Mouse (Mus musculus): ENCODE measurements around the gene Pdss2. TPM values are rescaled to one million over a fixed set of nuclear protein-coding genes. Genes with fewer than 3 reads are reported as not detected.

Gene Pdss2
- polyA plus RNA-seq, 1 experiment from 2014 or later = 14.5 TPM

DNA sequence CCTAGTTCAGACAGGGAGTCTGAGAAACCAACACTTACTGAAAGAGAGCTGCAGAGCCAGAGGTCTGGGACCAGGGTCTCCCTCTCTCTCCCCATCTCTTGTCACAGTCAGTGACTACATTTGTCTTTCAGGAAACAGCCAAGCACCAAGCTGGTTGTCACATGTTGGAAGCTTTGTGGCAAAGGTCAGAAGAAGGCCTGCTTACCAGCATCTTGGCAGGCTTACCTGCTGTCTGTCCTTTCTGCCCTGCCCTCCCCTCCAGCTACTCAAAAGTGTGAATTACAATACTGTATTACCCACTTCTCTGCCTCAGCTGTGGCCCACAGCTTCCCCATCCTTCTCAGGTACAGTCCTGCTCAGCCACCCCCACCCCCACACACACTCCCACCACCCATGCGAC, 232.9 kb downstream of the Pdss2 start:
- ATAC-seq (replicated peaks; ENCODE audit: low FRiP score) = no peak
- Histone ChIP-seq H3K27ac (no peak overlapping the region), H3K4me1 (peaks cover 9% of the 10 kb centered on the region), H3K4me3 (replicated peaks) (no peak overlapping the region), H3K9ac (no peak overlapping the region), H3K4me2 (no peak overlapping the region), H3K9me3 (replicated peaks) (no peaks in the 10 kb centered on the region), H3K27me3 (no peaks in the 10 kb centered on the region), H3K36me3 (no peaks in the 10 kb centered on the region)
- WGBS = 84% methylated on average over 1 of the region's 1 CpGs

DNA sequence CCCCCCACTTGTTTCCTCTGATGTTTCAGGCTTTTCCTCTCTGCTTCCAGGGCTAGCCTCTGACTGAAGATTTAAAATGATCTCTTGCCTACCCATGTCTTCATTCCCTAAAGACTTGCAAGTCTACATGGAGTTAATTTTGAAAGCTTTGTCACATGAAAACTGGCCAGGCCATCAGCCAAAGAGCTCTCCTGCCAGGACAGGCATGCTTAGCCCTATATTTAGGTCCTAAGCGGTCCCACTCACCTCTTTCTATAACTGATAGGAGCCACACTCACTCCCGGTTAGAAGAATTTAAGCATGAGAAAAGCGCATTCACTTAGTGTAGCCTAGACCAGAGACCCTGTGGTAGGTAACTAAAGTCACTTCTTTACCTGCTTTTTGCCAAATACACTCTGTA, 233.4 kb downstream of the Pdss2 start:
- 94% methylated on average over 3 of the region's 3 CpGs for WGBS
- no peak for ATAC-seq (replicated peaks; ENCODE audit: low FRiP score)
- Histone ChIP-seq H3K9me3 (replicated peaks) (no peaks in the 10 kb centered on the region), H3K9ac (no peak overlapping the region), H3K4me1 (peaks cover 9% of the 10 kb centered on the region), H3K27ac (no peak overlapping the region), H3K4me2 (no peak overlapping the region), H3K4me3 (replicated peaks) (no peak overlapping the region), H3K27me3 (no peaks in the 10 kb centered on the region), H3K36me3 (no peaks in the 10 kb centered on the region)

DNA sequence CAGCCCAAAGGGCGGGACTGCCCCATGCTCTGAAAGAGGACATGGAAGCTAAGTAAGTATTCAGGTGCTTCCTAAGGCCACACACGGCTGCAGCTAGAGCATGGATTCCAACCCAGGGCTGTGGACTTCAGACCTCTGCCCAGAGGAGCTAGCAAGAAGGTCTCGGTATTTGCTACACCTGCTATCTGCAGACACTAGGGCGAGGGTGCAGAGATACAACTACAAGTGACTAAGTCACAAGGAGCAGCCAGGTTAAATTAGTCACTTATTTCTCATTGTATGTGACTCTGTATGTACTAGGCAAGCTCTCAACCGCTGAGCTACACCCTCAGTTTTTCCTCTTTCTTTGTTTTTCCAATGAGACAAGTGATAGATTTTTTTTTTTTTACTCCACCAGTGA, 241.5 kb downstream of the Pdss2 start:
- Histone ChIP-seq H3K9me3 (replicated peaks) (no peaks in the 10 kb centered on the region), H3K9ac (no peak overlapping the region), H3K27me3 (no peaks in the 10 kb centered on the region), H3K4me1 (peaks cover 3% of the 10 kb centered on the region), H3K4me3 (replicated peaks) (no peak overlapping the region), H3K4me2 (no peak overlapping the region), H3K27ac (peak overlapping the region; percentile 67), H3K36me3 (no peaks in the 10 kb centered on the region)
- peak; percentile 84 for ATAC-seq (replicated peaks; ENCODE audit: low FRiP score)
- WGBS = 70% methylated on average over 5 of the region's 5 CpGs

GRCm38 (mm10) chr10:43463227-43463626, 241.9 kb downstream of the Pdss2 start:
- H3K36me3 ChIP-seq = no peaks in the 10 kb centered on the region
- H3K4me3 ChIP-seq (replicated peaks) = no peak overlapping the region
- H3K4me1 ChIP-seq = peaks cover 6% of the 10 kb centered on the region
- H3K4me2 ChIP-seq = no peak overlapping the region
- WGBS = 45% methylated on average over 3 of the region's 3 CpGs
- no peaks in the 10 kb centered on the region for H3K27me3 ChIP-seq
- H3K9me3 ChIP-seq (replicated peaks) = no peaks in the 10 kb centered on the region
- no peak overlapping the region for H3K9ac ChIP-seq
- peak; percentile 79 for ATAC-seq (replicated peaks; ENCODE audit: low FRiP score)
- H3K27ac ChIP-seq = peak overlapping the region; percentile 67

DNA sequence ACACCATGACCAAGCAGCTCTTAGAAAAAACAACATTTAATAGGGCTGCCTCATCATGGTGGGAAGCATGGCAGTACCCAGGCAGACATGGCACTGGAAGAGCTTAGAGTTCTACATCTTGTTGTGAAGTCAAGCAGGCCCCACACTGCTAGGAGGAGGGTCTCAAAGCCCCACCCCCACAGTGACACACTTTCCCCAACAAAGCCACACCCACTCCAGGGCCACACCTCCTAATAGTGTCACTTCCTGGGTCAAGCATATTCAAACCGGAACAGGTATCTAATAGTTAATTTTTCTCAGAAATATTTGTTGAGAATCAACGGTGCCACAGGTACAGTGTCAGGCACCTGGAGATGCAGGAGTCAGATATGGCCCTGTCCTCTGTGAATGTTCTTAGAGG, 244.9 kb downstream of the Pdss2 start:
- Histone ChIP-seq H3K27ac (no peak overlapping the region), H3K27me3 (no peaks in the 10 kb centered on the region), H3K9me3 (replicated peaks) (no peaks in the 10 kb centered on the region), H3K4me2 (no peak overlapping the region), H3K9ac (no peak overlapping the region), H3K4me3 (replicated peaks) (no peak overlapping the region), H3K4me1 (peaks cover 6% of the 10 kb centered on the region), H3K36me3 (no peaks in the 10 kb centered on the region)
- no peak for ATAC-seq (replicated peaks; ENCODE audit: low FRiP score)
- 93% methylated on average over 2 of the region's 2 CpGs for whole genome bisulfite sequencing

- 30% methylated on average over 13 of the region's 13 CpGs for WGBS
- peak overlapping the region; percentile 53 for H3K4me2 ChIP-seq
- peaks cover 6% of the 10 kb centered on the region for H3K4me1 ChIP-seq
- H3K27ac ChIP-seq = no peak overlapping the region
- H3K9me3 ChIP-seq (replicated peaks) = no peaks in the 10 kb centered on the region
- no peak overlapping the region for H3K9ac ChIP-seq
- ATAC-seq (replicated peaks; ENCODE audit: low FRiP score) = no peak
- no peaks in the 10 kb centered on the region for H3K36me3 ChIP-seq
- no peaks in the 10 kb centered on the region for H3K27me3 ChIP-seq
- H3K4me3 ChIP-seq (replicated peaks) = peak overlapping the region; percentile 14; the same call in 1 of the 2 replicates
Observed at GRCm38 (mm10) chr10:43467659-43468058, 246.4 kb downstream of the Pdss2 start.

GRCm38 (mm10) chr10:43468293-43468692, 247.0 kb downstream of the Pdss2 start:
- Histone ChIP-seq H3K4me1 (peaks cover 6% of the 10 kb centered on the region), H3K4me2 (no peak overlapping the region), H3K27ac (no peak overlapping the region), H3K36me3 (no peaks in the 10 kb centered on the region), H3K9me3 (replicated peaks) (no peaks in the 10 kb centered on the region), H3K27me3 (no peaks in the 10 kb centered on the region), H3K4me3 (replicated peaks) (no peak overlapping the region), H3K9ac (no peak overlapping the region)
- no peak for ATAC-seq (replicated peaks; ENCODE audit: low FRiP score)
- WGBS = 89% methylated on average over 6 of the region's 6 CpGs

DNA sequence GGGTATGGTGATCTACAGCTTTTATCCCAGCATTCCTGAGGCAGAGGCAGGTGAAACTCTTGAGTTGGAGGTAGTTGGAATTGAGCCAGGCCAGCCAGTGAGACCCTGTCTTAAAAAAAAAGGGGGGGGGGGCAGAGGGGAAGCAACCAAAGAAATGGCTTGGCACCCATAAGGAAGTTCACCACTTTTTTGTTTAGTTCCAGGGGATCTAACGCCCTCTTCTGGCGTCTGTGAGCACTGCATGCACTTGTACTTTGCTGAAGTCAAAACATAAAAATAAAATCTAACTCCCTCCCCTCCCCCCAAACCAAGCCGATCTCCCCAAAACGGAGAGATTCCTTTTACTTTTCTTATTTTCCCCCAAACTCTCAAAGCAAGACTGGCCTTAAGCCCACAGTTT, 254.1 kb downstream of the Pdss2 start:
- Histone ChIP-seq H3K9ac (no peak overlapping the region), H3K4me3 (replicated peaks) (no peak overlapping the region), H3K27ac (no peak overlapping the region), H3K4me2 (no peak overlapping the region), H3K36me3 (no peaks in the 10 kb centered on the region), H3K4me1 (peaks cover 13% of the 10 kb centered on the region), H3K27me3 (no peaks in the 10 kb centered on the region), H3K9me3 (replicated peaks) (no peaks in the 10 kb centered on the region)
- WGBS = 59% methylated on average over 4 of the region's 4 CpGs
- ATAC-seq (replicated peaks; ENCODE audit: low FRiP score) = no peak

DNA sequence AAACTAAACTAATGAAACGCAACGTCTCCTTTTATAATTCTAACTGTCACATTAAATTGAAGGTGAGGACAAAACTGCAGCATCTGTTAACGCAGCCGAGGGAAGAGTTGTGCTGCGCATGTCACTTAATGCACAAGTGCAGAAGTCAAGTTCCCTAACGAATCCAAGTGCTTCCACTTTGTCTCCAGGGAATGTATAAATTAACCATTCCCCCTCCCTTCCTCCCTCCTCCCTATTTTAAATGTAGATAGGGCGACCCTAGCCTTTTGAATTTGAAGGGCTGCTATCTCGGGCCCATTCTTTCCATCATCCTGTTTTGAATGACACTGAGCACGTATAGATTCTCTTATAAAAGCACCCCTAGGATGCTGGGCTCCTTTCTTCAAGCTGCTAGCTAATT, 256.2 kb downstream of the Pdss2 start:
- 7% methylated on average over 9 of the region's 9 CpGs for WGBS
- Histone ChIP-seq H3K9ac (peak overlapping the region; percentile 96; the same call in 1 of the 2 replicates), H3K4me2 (peak overlapping the region; percentile 93), H3K4me3 (replicated peaks) (peak overlapping the region; percentile 79), H3K9me3 (replicated peaks) (no peaks in the 10 kb centered on the region), H3K4me1 (peaks cover 33% of the 10 kb centered on the region), H3K36me3 (no peaks in the 10 kb centered on the region), H3K27me3 (no peaks in the 10 kb centered on the region), H3K27ac (peak overlapping the region; percentile 99)
- ATAC-seq (replicated peaks; ENCODE audit: low FRiP score) = no peak

- peak overlapping the region; percentile 96 for H3K9ac ChIP-seq
- ATAC-seq (replicated peaks; ENCODE audit: low FRiP score) = peak; percentile 59
- H3K9me3 ChIP-seq (replicated peaks) = no peaks in the 10 kb centered on the region
- no peaks in the 10 kb centered on the region for H3K27me3 ChIP-seq
- peaks cover 39% of the 10 kb centered on the region for H3K4me1 ChIP-seq
- peak overlapping the region; percentile 99 for H3K27ac ChIP-seq
- peak overlapping the region; percentile 79 for H3K4me3 ChIP-seq (replicated peaks)
- H3K4me2 ChIP-seq = peak overlapping the region; percentile 93
- WGBS = under 1% methylated on average over 42 of the region's 42 CpGs
- no peaks in the 10 kb centered on the region for H3K36me3 ChIP-seq
Observed at GRCm38 (mm10) chr10:43477865-43478681, 256.8 kb downstream of the Pdss2 start.

GRCm38 (mm10) chr10:43478751-43479435, 257.6 kb downstream of the Pdss2 start, which contains the start of gene Bend3:
Bend3 (plus strand) TSS chr10:43478831.
- peak within 1 kb of the TSS; percentile 93 for H3K4me2 ChIP-seq
- H3K27ac ChIP-seq = peak within 1 kb of the TSS; percentile 99
- no peaks in the 10 kb centered on the region for H3K9me3 ChIP-seq (replicated peaks)
- H3K4me1 ChIP-seq = peaks cover 47% of the 10 kb centered on the region
- ATAC-seq (replicated peaks; ENCODE audit: low FRiP score) = peak; percentile 66
- H3K36me3 ChIP-seq = no peaks in the 10 kb centered on the region
- H3K4me3 ChIP-seq (replicated peaks) = peak within 1 kb of the TSS; percentile 79
- WGBS = under 1% methylated on average over 90 of the region's 101 CpGs
- H3K9ac ChIP-seq = peak within 1 kb of the TSS; percentile 96
- H3K27me3 ChIP-seq = no peaks in the 10 kb centered on the region

- Histone ChIP-seq H3K27me3 (no peaks in the 10 kb centered on the region), H3K4me1 (peaks cover 49% of the 10 kb centered on the region), H3K36me3 (no peaks in the 10 kb centered on the region), H3K9me3 (replicated peaks) (no peaks in the 10 kb centered on the region), H3K4me2 (peak overlapping the region; percentile 93), H3K4me3 (replicated peaks) (peak overlapping the region; percentile 79), H3K9ac (peak overlapping the region; percentile 96), H3K27ac (peak overlapping the region; percentile 99)
- under 1% methylated on average over 76 of the region's 103 CpGs for WGBS
- ATAC-seq (replicated peaks; ENCODE audit: low FRiP score) = peak; percentile 87
Observed at GRCm38 (mm10) chr10:43479436-43480157, 258.3 kb downstream of the Pdss2 start.
